Mouse (Mus musculus): ENCODE measurements around the gene Slc31a1.

- TF ChIP-seq CTCF (IDR thresholded peaks at IDR 0.05; ENCODE audit: borderline replicate concordance, insufficient read depth, low read depth, low read length) (no peak), POLR2A (IDR thresholded peaks at IDR 0.05; ENCODE audit: borderline replicate concordance, insufficient read depth, low read length) (no peak)
Measured at GRCm38 (mm10) chr4:62361997-62362396, 1.5 kb downstream of the Slc31a1 start.
